Mouse (Mus musculus) lung, adult 2 months (tissue): ENCODE results near the gene Col4a2.

Experiments
- CTCF ChIP-seq: fragments of 200-500 bp; IDR thresholded peaks from 2 replicates; pipeline ENCODE4 v1.5.1; 2011; ENCODE audit warnings: mild to moderate bottlenecking, low read length, control low read depth; ENCODE audit not compliant: insufficient read depth
- POLR2A ChIP-seq: fragments of 200-500 bp; IDR thresholded peaks from 2 replicates; pipeline ENCODE4 v1.6.1; 2011; ENCODE audit warnings: low read depth, mild to moderate bottlenecking, control low read depth, low read length, borderline replicate concordance; ENCODE audit errors: extremely low read depth

GRCm38 (mm10) chr8:11411504-11412124 lies 99.0 kb downstream of the Col4a2 start:
- no peak for TF ChIP-seq CTCF
- no peak for TF ChIP-seq POLR2A
